Mouse (Mus musculus): ENCODE measurements around the gene Gbp2b. TPM values are rescaled to one million over a fixed set of nuclear protein-coding genes. Genes with fewer than 3 reads are reported as not detected.

Gene Gbp2b
- polyA plus RNA-seq (2017; shearing (Covaris generic)), result not detected

GRCm38 (mm10) chr3:142594547-142594946 is at the start of gene Gbp2b:
Gene Gbp2b, plus strand, starts transcription at chr3:142594847.

GRCm38 (mm10) chr3:142559632-142560228 is 34.9 kb upstream of the Gbp2b start, which contains the start of gene Gbp3:
Gene Gbp3, plus strand, starts transcription at chr3:142560026.

GRCm38 (mm10) chr3:142620111-142620955 is 25.7 kb downstream of the Gbp2b start, which contains the start of gene Gbp2:
Gene Gbp2, plus strand, starts transcription at chr3:142620602.

Other genes with a start within 250 kb of the Gbp2b start
- 50.2 TPM for gene Pdlim5, start 199.2 kb upstream of the Gbp2b start, polyA plus RNA-seq (2017; shearing (Covaris generic))
- gene Gbp5, start 100.9 kb upstream of the Gbp2b start, polyA plus RNA-seq (2017; shearing (Covaris generic)), result 11.8 TPM
- gene Gbp7, start 64.5 kb upstream of the Gbp2b start, polyA plus RNA-seq (2017; shearing (Covaris generic)), result 59.0 TPM
- 37.7 TPM for gene Gbp3, start 34.8 kb upstream of the Gbp2b start, polyA plus RNA-seq (2017; shearing (Covaris generic))
- gene Gbp2, start 25.8 kb downstream of the Gbp2b start, polyA plus RNA-seq (2017; shearing (Covaris generic)), result 34.8 TPM
- gene Kyat3, start 106.2 kb downstream of the Gbp2b start, polyA plus RNA-seq (2017; shearing (Covaris generic)), result 1.5 TPM
- gene Gtf2b, start 170.2 kb downstream of the Gbp2b start, polyA plus RNA-seq (2017; shearing (Covaris generic)), result 103 TPM